Mouse (Mus musculus) kidney, adult 2 months (tissue): ENCODE data around the gene Klhl2.

Source experiments
- CTCF ChIP-seq: fragments of 200-500 bp; conservative IDR thresholded peaks from 2 replicates; pipeline ENCODE4 v1.5.1; 2011; ENCODE audit warnings: low read depth, mild to moderate bottlenecking, control low read depth, low read length, moderate library complexity, mixed read lengths; ENCODE audit not compliant: insufficient read depth, insufficient read length
- POLR2A ChIP-seq: fragments of 200-500 bp; IDR thresholded peaks from one replicate; pipeline ENCODE4 v1.6.1; 2011; ENCODE audit warnings: low read depth, low read length, control low read depth

DNA sequence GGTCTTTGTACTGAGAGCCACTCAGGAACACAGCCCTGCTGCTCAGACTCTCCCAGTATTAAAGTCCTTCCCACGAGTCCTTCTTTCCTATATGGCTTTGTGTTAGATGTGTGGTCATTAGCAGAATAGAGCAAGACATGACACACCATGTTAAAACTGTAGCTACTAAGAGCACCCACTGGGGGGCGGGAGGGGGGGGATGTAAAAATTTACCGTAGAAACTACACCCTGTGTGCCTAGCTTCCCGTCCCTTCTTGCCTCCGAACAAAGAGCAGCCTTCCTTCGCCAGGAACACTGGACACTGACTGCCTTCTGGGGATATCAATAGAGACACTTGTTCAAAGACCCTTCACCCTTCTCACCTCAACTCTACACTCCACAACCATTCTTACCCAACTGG is 10.2 kb downstream of the Klhl2 start:
- TF ChIP-seq CTCF (no peak), POLR2A (no peak)
